Mouse (Mus musculus): ENCODE measurements at regions not wholly inside any gene's neighbourhood (a gene's known extent, or its start where the extent isn't known, plus 50 kb on each side); places are given as distances from the start of the nearest gene placed in this dataset.

DNA sequence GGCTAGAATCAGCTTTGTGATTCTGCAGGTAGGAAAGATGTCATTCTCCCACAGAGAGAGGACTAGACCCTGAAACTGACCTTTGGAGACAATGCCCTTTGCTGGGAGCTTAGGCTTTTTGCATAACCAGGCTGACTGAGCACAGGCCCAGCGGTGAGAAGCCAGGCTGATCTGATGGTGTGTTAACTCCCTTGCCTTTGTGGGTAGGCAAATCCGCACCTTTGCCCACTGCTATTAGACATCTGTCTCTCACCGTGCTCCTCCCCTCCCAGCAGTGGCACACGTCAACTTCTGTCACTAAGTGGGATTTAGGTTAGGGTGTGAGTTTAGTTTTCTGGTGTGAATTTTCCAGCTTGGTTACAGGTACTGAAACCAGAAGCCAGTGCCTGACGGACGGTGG lies 114.4 kb upstream of the Id2 start:
- TF ChIP-seq CTCF (IDR thresholded peaks at IDR 0.05; ENCODE audit: insufficient read depth, low read depth, low read length) (no peak), POLR2A (IDR thresholded peaks at IDR 0.05; ENCODE audit: insufficient read depth, low read depth, low read length) (no peak)
